Mouse (Mus musculus) granulocyte monocyte progenitor cell, adult 5-6 weeks (primary cell): Measurements from ENCODE around the gene Qrich2. TPM values are rescaled to one million over a fixed set of nuclear protein-coding genes. Genes with fewer than 3 reads are reported as not detected.
"Not testable (repeated sequence)": the region's sequence is repeated elsewhere in the genome, so short reads cannot be mapped to it uniquely, and the experiment has no call there.

ENCODE experiments used
- ATAC-seq: replicated peaks from 2 replicates; pipeline ENCODE4 v1.8.0; 2016; ENCODE audit warnings: mild to moderate bottlenecking, moderate TSS enrichment, inconsistent platforms; ENCODE audit not compliant: poor library complexity, severe bottlenecking
- total RNA-seq, 2 experiments: library from RNA; stranded (forward) in 1 of 2; stranded (reverse) in 1 of 2; fragments of 200-712, 200-1000 nt in 1 of 2; fragments of >200 nt in 1 of 2; fragmentation: Nextera tagmentation in 1 of 2; gene quantifications; 2 replicates each; pipeline ENCODE4 v1.2.3; 2014 to 2017

Gene Qrich2
- total RNA-seq, 2 experiments from 2014 or later: not detected

DNA sequence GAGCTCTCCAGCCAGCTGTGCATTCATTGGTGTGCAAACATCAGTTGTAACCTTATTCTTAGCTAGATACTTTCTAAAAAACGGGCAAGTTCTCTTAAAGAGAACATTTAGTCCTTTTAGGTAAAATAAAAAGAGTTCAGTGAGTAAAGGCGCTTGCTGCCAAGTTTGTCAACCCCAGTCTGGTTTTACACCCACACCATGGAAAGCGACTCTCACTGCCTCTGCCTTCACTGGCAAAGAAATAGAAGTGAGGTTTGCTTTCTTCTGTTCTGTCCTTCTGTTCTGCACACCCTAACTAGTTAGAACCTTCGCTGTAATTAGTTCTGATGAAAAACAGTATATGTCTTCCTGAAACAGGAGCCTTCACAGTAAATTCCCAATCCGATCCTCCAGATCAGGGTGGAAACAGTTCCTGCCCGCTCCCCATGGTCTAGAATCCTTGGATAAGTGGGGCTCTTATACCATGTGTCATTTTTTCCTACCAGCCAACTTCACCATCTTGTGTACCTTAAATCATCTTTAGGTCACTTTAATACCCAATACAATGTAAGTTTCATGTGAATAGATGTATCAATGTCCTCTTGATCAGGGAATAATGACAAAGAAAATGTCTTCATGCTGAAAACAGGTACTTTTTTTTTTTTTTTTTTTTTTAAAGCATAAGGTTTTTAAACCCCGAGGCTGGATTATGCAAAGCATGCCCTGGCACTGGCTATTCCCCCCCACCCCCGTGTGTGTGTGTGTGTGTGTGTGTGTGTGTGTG, 33.3 kb downstream of the Qrich2 start:
- no peak for ATAC-seq

DNA sequence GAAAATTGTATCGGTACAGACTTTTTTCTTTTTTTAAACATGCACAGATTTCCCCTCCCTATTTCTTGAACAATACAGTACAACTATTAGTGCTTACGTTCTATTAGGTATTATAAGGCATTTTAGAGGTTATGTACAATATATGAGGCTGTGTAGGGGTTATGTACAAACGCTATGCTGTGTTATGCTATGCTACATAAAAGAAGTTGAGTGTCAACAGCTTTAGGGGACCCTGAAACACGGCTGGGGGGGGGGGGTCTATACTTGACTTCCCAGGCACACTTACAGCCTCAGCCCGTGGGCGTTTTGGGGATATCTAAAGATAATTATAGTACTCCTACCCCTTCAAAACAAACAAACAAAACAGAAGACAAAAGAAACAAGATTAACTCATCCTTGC, 33.9 kb downstream of the Qrich2 start:
- no peak for ATAC-seq

DNA sequence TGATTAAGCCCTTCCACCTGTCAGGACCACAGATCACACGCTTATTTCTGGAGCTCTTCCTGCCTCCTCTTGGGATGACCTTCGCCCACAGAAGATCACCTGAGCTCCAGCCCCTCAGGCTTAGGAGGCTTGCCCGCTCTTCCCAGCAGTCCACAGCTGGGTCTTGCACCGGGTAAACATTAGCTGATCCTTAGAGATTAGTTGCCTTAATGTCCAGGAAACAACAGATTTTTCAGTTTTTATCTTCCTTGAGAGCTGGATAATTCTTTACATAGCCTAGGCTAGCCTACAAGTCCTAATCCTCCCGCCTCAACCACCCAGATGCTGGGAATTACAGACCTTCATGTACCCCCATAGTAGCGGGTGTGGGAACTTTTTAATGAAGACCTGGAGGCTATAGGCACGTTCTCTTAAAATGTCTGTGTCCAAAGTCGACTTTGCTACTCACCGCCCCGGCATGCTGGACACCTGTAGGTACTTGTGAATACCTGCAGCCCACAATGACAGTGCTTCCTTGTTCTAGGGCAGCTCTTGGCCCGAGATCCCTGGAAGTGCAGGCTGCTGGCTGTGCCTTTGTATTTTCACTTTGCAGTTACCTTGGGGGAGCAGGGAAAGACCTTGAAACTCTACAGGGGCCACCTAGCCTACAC, 34.5 kb downstream of the Qrich2 start:
- ATAC-seq: no peak

DNA sequence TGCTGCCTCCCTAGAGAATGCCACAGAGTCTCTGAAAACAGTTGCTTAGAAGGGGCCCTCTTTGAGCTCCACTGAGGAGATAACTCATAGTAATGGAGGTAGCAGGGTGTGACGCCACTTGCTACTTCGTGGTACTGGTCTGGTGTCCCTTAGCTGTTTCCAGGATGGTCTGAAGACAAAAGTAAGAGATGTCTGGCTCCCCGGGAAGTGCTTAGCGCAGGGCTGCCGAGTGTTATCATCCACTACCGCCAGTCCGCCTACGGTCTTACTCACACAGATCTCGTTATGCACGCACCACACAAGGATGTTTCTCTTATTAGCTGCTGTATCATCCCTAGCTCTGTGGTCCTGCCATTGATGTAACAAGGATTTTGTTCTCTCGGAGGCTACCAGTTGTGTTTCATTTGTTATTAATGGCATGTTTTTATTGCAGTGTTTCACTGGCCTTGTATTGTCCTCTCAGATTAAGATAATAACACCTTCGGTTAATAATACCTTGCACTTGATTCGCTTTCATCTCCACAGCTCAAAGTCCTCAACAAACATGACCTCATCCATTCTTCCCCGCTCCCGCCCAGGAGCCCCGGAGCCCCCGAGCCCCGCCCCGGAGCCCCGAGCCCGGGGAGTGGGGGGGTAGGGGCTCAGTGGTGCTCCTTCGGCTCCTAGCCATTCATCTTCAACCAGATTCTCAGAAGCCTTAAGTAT, 35.2 kb downstream of the Qrich2 start:
- no peak for ATAC-seq

DNA sequence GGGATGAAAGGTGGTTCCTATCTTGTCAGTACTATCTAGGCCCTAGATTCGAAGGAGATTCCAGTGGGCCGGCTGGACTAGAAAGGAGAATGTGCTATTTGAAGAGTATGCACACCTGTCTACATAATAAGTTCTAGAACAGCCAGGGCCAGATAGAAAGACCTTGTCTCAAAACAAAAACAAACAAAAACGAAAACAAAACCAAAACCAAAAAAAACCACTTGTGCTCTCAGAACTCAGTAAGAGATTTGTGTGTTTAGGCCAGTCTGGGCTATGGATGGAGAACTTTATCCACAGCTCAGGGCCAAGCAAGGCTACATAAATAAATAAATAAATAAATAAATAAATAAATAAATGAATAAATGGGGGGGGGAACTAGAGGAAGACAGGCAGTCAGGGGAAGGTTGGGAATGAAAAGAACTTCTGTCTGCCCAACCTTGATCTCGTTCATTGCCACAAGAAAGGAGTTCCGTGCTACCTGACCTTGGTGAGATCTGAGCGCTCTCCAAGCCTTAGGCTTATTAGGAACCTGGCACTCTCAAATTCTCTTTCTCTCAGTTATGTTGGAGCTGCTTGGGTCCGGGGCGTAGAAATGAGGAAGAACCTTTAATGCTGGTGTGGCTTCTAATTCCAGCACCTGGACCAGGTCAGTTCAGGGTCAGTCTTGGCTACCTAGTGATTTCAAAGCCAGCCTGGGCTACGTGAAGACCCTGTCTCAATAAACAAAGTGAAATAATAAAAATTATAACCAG, 36.0 kb downstream of the Qrich2 start:
- ATAC-seq: no peak

DNA sequence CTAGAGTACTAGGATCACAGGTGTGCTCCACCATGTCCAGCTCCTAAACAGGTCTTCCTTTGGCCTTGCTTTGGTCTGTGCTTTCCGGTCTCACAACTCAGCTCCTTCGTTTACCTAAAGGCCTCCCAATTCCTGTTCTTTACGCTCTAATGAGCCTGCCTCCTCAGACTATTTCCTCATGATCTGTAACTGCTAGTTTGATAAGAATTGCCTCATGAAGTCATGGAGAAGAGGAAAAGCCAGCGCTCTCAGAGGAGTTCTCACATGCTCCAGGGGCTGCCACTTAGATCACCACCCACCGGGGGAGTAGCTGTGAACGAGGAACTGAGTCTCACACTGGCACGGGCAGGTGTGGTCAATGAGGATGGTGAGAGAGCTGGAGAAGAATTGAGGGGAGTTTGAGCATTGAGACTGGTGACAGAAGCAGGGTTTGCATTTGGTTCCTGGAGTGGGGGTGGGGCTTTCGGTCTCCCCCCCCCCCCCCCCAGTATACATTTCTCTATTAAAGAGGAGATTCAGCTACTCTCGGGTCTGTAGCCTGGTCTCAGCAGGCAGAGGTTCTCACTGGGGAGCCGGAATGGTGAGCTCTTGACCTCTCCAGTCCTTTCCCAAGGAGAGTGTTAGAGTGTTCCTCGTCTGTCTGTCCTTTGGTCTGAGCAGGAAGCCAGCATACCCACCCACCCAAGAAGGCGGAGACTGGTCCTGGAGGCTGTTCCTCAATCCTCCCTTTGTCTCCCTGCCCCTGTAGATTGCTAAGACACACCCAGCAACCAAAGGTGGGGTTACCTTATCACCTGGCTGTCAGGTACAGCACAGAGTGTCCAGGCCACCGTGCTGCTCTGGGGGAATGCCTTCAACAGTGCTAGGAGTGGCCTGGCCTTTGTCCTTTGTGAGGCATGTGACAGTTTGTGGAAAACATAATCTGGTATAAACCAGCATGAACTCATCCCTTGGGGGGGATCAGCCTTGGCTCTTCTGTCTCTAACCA, 36.9 kb downstream of the Qrich2 start:
- ATAC-seq: 0 out of 2 replicates have a peak, but pooled peaks have one; percentile 3

DNA sequence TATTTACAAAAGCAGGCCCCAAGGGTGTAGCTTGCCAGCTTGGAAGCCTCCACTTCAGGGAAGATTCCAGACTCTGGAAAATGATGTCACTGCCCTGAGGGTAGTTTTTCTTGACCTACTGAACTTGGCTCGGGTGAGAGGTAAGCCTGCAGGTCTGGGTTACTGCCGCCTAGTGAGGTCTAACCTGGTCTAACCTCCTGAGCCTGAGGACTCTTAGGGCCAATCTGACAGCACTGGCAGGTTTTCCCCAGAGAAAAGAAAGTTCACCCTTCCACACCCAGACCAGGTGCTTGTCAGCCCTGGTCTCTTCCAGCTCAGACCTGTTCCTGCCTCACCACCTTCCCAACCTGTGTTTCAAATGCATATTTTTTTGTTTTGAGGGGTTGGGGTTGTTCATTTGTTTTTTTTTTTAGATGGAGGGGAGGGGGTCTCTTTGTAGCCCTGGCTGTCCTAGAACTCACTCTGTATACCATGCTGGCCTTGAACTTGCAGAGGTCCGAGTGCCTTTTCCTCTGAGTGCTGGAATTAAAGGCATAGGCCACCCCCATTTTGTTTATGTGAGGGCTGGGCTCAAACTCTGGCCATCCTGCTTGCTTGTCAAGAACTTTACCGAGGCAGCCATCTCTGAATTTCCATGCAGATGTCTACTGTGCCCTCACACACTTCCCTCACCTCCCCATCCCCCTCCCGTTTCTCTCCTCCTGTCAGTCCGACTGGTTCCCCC, 39.0 kb downstream of the Qrich2 start:
- no peak for ATAC-seq

DNA sequence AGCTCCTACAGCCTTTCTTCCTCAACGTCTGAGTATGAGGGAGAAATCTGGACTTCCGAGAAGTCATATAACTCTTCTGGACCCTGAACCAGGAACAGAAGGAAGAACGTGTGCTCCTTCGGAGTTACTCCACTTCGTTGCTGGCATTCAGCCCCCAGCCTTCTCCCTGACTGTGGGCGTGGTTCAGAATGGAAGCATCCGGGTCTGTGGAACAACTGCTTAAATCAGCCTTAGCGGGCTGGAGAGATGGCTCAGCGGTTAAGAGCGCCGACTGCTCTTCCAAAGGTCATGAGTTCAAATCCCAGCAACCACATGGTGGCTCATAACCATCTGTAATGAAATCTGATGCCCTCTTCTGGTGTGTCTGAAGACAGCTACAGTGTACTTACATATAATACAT, 39.7 kb downstream of the Qrich2 start:
- not testable (repeated sequence) for ATAC-seq

DNA sequence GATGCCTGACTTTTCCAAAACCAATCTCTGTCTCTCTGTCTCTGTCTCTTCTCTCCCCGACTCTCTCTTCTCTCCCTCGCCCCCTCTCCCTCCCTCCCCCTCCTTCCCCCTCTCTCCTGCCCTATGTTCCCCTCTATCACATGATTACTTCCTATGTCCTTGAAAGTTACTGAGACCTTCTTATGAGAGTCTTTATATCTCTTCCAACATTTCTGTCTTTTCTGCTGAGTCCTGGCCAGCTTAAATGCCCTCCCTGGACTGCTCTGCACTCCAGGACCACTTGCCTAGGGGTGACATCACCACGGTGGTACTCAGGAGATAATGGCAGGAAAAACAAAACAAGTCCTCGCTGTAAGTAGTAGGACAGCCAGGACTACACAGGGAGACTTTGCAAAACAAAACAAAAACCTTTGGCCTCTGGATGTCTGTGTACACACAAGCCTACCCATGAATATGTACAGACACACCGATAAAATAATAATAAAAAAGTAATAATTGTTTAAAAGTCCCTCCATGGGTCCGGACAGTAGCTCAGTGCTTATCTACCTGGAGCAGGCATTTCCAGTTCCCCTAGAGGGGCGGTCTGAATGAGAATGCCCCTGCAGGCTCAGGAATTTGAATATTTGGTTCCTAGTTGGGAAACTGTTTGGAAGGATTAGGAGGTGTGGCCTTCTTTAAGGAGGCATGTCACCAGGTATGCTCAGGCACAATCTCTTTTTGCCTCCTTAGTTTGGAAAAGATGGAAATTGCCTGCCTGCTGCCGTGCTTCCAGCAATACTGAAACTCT, 41.2 kb downstream of the Qrich2 start:
- ATAC-seq: no peak

DNA sequence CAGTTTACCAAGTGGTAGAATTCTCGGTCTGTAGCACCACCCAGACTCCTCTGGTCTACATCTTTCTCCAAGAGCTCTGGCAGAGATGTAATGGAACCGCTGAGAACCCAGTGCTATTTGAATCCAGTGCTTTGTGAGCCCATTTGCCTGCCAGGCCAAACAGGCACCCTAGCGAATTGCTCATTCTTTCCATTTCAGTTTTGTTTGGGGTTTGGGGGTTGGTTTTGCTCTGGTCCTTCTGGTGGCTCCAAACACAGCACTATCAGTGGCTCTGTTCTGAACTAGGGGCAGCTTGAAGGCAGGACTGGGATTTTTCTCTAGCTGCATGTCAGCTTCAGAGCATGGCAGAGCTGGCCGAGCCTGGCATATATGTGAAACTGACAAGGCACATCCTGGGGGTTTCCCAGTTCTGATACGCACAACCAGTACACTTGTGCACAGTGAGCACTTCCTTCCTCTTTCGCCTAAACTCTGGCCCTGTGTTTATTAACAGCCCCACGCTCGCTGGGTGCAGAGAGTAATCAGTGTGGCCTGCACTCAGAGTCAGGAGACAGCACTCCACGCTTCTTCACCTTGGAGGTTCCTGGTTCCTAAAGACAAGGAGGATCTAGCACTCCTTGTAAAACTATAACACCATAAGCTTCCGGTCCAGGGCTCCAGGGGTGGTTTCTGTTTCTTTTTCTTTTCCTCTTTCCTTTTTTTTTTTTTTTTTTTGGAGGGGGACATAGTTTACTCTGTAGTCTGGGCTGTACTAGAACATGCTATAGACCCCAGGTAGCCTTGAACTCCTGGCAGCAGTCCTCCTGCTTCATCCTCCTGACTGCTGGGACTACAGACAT, 42.0 kb downstream of the Qrich2 start:
- peak; percentile 89 for ATAC-seq

DNA sequence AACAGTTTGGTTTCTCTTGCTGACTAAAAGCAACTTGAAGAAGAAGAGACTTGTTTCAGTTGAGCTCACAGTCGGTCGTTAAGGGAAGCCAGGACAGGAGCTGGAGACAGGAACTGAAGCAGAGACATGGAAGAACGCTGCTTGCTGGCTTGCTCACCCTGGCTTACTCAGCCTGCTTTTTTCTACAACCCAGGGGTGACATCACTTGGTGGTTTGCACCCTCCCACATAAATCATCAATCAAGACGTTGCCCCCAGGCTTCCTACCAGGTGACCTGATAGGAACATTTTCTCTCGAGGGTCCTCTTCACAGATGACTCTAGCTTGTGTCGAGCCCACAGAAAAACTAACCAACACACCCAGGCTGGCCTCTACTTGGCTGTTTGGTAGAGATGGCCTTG, 42.8 kb downstream of the Qrich2 start:
- ATAC-seq: no peak

DNA sequence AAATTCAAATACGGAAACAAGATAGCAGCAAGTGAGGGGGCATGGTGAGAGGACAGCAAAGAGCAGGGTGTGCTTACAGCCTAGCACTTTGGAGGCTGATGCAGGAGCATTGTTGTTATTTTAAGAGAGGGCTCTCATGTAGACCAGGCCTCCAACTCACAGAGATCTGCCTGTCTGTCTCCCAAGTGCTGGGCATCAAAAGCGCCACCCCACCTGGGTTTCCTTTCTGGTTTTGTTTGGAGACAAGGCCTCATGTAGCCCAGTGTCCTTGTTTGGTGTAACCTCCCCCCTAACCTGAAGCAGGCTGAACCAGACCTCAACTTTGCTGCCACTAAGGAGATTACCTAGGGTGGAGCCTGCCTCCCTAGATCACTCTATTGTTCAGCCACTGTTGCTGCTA, 43.5 kb downstream of the Qrich2 start:
- no peak for ATAC-seq

DNA sequence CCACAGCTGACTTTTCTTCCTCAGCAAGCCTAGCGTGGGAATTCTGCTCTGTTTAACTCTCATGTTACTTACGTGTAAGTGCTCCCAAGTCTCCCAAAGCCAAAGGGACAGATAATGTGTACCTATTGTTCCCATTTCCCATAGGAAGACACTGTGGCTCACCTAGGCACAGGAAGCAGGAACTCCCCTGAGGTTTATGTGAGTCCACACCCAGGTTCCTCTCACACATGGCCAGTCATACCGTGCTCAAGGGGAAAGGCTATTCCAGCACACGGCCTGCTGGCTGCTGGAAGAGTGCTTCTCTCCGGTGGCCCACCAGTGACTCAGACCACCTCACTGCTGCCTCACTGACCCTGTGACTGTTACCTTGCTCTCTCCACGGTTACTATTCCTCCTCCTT, 44.9 kb downstream of the Qrich2 start:
- ATAC-seq: no peak

DNA sequence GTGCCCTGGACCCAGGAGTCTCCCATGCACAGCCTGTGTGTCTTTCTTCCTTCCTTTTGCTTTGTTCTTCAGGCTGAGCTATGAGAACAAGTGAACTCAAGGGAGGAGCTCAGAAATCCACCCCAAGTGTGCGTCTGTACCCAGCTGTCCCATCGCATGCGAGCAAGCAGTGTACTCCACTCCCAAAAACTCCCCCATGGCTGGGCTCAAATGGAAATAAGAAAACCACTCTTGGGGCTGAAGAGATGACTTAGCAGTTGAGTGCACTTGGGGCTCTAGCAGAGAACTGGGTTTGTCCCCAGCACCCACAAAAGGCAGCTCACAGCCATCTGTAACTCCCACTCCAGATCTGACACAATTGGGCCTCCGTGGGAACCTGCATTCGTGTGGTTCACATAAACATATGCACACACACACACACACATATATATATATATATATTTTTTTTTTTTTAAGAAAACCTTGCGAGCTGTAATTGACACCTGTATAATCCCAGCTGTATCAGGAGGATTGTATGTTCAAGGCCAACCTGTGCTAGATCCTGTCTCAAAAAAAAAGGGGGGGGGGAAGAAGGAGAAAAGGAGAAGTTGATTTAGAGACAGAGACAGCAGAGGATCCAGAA, 47.1 kb downstream of the Qrich2 start:
- peak; percentile 7; the same call in 1 of the 2 replicates for ATAC-seq

DNA sequence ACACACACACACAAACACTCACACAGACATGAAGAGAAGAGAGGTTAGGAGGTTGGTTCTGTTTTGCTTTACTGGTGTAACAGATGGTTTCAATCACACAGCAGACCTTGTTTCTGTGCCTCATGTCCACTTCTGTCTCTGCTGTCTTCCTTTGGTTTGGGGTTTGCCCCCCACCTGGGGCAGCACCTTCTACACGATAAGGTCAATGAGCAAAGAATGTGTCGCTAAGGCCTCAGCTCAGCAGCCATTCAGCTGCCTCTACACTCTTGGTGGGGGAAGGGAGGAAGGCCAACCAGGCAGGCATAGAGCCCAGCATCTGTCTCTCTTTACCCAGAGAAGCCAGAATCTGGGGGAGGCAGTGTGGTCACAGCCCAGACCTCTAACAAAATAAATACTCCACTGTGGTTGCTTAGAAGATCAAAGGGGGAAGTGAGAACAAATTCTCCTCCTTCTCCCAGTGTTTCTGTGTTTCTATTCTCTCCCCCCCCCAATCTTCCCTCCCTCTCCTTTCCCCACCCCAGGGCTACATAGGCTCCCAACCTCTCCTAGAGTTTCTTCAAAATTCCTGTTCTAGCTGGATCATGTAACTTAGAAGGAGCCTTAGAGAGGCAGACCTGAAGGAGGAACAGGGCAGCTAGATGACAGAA, 47.7 kb downstream of the Qrich2 start:
- peak; percentile 86 for ATAC-seq

DNA sequence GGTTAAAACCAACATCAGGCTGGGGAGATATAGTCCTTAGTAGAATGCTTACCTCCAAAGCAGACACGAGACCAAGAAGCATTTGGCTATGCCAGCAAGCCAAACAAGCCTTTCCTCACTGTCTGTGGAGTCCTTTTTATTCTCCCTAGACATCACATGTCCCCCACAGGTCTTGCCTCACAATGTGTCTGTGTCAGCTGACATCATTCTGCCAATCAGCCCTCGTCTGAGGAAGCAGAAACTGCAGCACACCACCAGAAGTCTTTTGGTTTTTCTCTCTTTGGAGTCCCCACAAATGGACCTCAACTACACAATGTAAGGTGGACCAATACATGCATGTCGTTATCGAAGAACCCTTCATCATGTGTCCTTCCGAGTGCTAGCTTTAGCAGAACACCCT, 49.0 kb downstream of the Qrich2 start:
- no peak for ATAC-seq
